Mouse (Mus musculus) R1 (cell line): ENCODE results near the gene Gsap.
A peak's percentile ranks its signal among the peaks of the same experiment; 100 is the strongest.

ENCODE experiments used
- DNase-seq: peaks from one replicate; pipeline ENCODE4 v3.0.0-alpha.2; 2018; ENCODE audit warnings: low read depth, low spot score

Gene Gsap

GRCm38 (mm10) chr5:21179496-21179895 is 6.6 kb upstream of the Gsap start:
- DNase-seq, result no peak

GRCm38 (mm10) chr5:21183046-21183445 is 3.0 kb upstream of the Gsap start:
- peak; percentile 87 for DNase-seq

GRCm38 (mm10) chr5:21186821-21187220 is 766 bp downstream of the Gsap start:
- DNase-seq, result peak; percentile 27

GRCm38 (mm10) chr5:21188435-21188834 is 2.4 kb downstream of the Gsap start:
- DNase-seq, result no peak

GRCm38 (mm10) chr5:21189036-21189435 is 3.0 kb downstream of the Gsap start:
- DNase-seq, result no peak

GRCm38 (mm10) chr5:21189460-21189859 is 3.4 kb downstream of the Gsap start:
- DNase-seq, result no peak

GRCm38 (mm10) chr5:21203504-21203903 is 17.4 kb downstream of the Gsap start:
- DNase-seq, result no peak

GRCm38 (mm10) chr5:21204157-21204556 is 18.1 kb downstream of the Gsap start:
- DNase-seq, result no peak

- no peak for DNase-seq
Observed at GRCm38 (mm10) chr5:21206014-21206413, 20.0 kb downstream of the Gsap start.

- no peak for DNase-seq
Observed at GRCm38 (mm10) chr5:21211406-21211805, 25.4 kb downstream of the Gsap start.

GRCm38 (mm10) chr5:21212933-21213332 is 26.9 kb downstream of the Gsap start:
- no peak for DNase-seq

GRCm38 (mm10) chr5:21213801-21214200 is 27.7 kb downstream of the Gsap start:
- no peak for DNase-seq

- DNase-seq, result no peak
Observed at GRCm38 (mm10) chr5:21217453-21218294, 31.6 kb downstream of the Gsap start.

GRCm38 (mm10) chr5:21232876-21233275 is 46.8 kb downstream of the Gsap start:
- DNase-seq, result peak; percentile 49

GRCm38 (mm10) chr5:21244575-21244974 is 58.5 kb downstream of the Gsap start:
- peak; percentile 98 for DNase-seq

GRCm38 (mm10) chr5:21245241-21245640 is 59.2 kb downstream of the Gsap start:
- DNase-seq, result peak; percentile 88

- DNase-seq, result peak; percentile 73
Observed at GRCm38 (mm10) chr5:21246794-21247193, 60.7 kb downstream of the Gsap start.

GRCm38 (mm10) chr5:21247916-21248315 is 61.9 kb downstream of the Gsap start:
- no peak for DNase-seq

- no peak for DNase-seq
Observed at GRCm38 (mm10) chr5:21248834-21249233, 62.8 kb downstream of the Gsap start.

GRCm38 (mm10) chr5:21254731-21255525 is 68.9 kb downstream of the Gsap start:
- no peak for DNase-seq

GRCm38 (mm10) chr5:21255551-21256132 is 69.6 kb downstream of the Gsap start:
- DNase-seq, result no peak

GRCm38 (mm10) chr5:21257126-21257525 is 71.1 kb downstream of the Gsap start:
- peak; percentile 83 for DNase-seq
